15 mouse cellular contexts compared by ENCODE assay signal in the genomic region with DNA sequence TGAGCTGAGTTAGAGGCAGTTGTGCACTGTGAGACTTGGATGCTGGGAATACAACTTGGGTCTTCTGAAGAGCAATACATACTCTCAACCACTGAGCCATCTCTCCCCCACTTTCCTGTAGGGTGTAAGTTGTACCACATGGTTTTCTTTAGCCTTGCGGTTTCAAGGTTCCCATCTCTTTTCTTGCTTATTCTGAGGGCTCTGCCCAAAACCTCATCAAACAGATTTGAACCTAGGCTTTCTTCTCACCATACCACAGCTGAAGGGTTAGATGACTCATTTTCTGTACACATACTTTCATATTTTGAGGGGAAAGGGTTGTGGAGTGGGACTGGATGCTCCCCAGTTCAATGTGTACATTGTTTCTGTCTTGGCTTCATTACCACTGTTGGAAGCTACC.
"Had no signal": no experiment of that assay in that cellular context is flagged by ENCODE, and none has a peak within 500 bp of the region (broad histone marks: within the 10 kb centered on the region; RNA-seq: fewer than 3 reads in every experiment).

No protein-coding gene starts in this region.

- DNase-seq: kidney, adult 11 months; kidney, adult 8-10 months; kidney, postnatal 25 days; layer of hippocampus, adult 9-11 months; layer of hippocampus, postnatal 36 days; liver, embryonic 13.5 days; lung, embryonic 14.5 days; retina, postnatal 1 day; right cerebral cortex, postnatal 25 days; spleen, adult 18-20 months; thymus, adult 18-20 months; thymus, postnatal 14 days had no signal

- ATAC-seq: lung, postnatal 0 days; midbrain, embryonic 13.5 days; midbrain, embryonic 16.5 days had no signal
